Mouse (Mus musculus): ENCODE data around the gene Allc.

- no peak for TF ChIP-seq CHD2 (IDR thresholded peaks at IDR 0.05; ENCODE audit: low read depth, low read length)
- TF ChIP-seq ZNF384 (IDR thresholded peaks at IDR 0.05; ENCODE audit: low read depth, low read length) = no peak
Measured at GRCm38 (mm10) chr12:28624251-28624650, 41.9 kb upstream of the Allc start.
